Mouse (Mus musculus) heart, adult 8-10 months (tissue): Measurements from ENCODE around the gene Bex4. TPM values are rescaled to one million over a fixed set of nuclear protein-coding genes. Genes with fewer than 3 reads are reported as not detected.
A peak's percentile ranks its signal among the peaks of the same experiment; 100 is the strongest.
"Not testable (repeated sequence)": the region's sequence is repeated elsewhere in the genome, so short reads cannot be mapped to it uniquely, and the experiment has no call there.

ENCODE experiments used
- DNase-seq: peaks from one replicate; pipeline ENCODE4 v3.0.0; 2022; ENCODE audit warnings: low spot score
- total RNA-seq, 4 experiments: library from RNA; stranded (reverse); gene quantifications; 2 replicates each; pipeline ENCODE4 v1.2.4; 2022

Gene Bex4
- total RNA-seq = 1 to 10 TPM in 2 of 4 experiments, under 1 TPM in 1, not detected in 1; 0.88 to 1.5 (median 1.5) TPM

- DNase-seq = not testable (repeated sequence)
These were observed at the start of gene Bex4 for GRCm38 (mm10) chrX:136138827-136139639. Gene Bex4 (plus strand): TSS chrX:136138996.

- DNase-seq = no peak
These were observed 46.1 kb upstream of the Bex4 start for GRCm38 (mm10) chrX:136092497-136093279.

- no peak for DNase-seq
These were observed 44.4 kb upstream of the Bex4 start for GRCm38 (mm10) chrX:136094421-136094820.

GRCm38 (mm10) chrX:136104046-136104723, 34.6 kb upstream of the Bex4 start:
- DNase-seq = no peak

- no peak for DNase-seq
These were observed 34.1 kb upstream of the Bex4 start for GRCm38 (mm10) chrX:136104724-136105088.

GRCm38 (mm10) chrX:136107942-136108341, 30.9 kb upstream of the Bex4 start:
- DNase-seq = no peak

- DNase-seq = no peak
These were observed 23.8 kb upstream of the Bex4 start for GRCm38 (mm10) chrX:136115015-136115414.

- no peak for DNase-seq
These were observed 23.3 kb upstream of the Bex4 start for GRCm38 (mm10) chrX:136115419-136115961.

- DNase-seq = no peak
These were observed 11.6 kb upstream of the Bex4 start for GRCm38 (mm10) chrX:136127038-136127743.

GRCm38 (mm10) chrX:136127744-136128064, 11.1 kb upstream of the Bex4 start:
- DNase-seq = no peak

GRCm38 (mm10) chrX:136135559-136135958, 3.2 kb upstream of the Bex4 start:
- no peak for DNase-seq

GRCm38 (mm10) chrX:136139640-136140004, 826 bp downstream of the Bex4 start:
- DNase-seq = not testable (repeated sequence)

- DNase-seq = no peak
These were observed 2.6 kb downstream of the Bex4 start for GRCm38 (mm10) chrX:136141385-136141784.

GRCm38 (mm10) chrX:136143711-136144110, 4.9 kb downstream of the Bex4 start:
- DNase-seq = no peak

GRCm38 (mm10) chrX:136144195-136144594, 5.4 kb downstream of the Bex4 start:
- DNase-seq = no peak

GRCm38 (mm10) chrX:136170625-136171024, 31.8 kb downstream of the Bex4 start:
- DNase-seq = peak; percentile 1

- peak; percentile 20 for DNase-seq
These were observed 32.7 kb downstream of the Bex4 start for GRCm38 (mm10) chrX:136171189-136172117.

- peak; percentile 72 for DNase-seq
These were observed 33.3 kb downstream of the Bex4 start, which contains the start of gene Tceal8 for GRCm38 (mm10) chrX:136172118-136172551. Gene Tceal8 (minus strand): TSS chrX:136172342.

GRCm38 (mm10) chrX:136172786-136173185, 34.0 kb downstream of the Bex4 start:
- no peak for DNase-seq

- DNase-seq = no peak
These were observed 42.2 kb downstream of the Bex4 start for GRCm38 (mm10) chrX:136180897-136181553.
